Mouse (Mus musculus): ENCODE measurements around the gene Pgm5. TPM values are rescaled to one million over a fixed set of nuclear protein-coding genes. Genes with fewer than 3 reads are reported as not detected.

The Pgm5 gene
- polyA plus RNA-seq, 1 experiment from 2014 or later = 6.1 TPM

DNA sequence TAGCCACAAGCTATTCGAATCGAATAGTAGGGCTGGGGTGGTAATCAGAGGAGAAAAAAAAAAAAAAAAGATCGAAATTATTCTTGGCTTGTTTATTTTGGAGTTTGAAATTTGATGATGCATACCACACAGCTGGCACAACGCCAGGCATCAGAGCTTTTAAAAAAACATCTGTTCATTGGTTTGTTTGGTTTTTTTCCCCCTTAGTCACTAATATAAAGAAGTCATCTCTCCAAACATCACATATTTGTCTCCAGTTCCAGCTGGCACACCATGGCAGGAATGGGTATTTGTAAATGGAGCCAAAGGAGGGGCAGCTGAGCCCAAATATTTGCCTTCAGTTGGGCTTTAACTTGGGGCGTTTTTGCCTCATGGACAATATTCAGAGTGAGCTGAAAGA lies 131.0 kb downstream of the Pgm5 start:
- no peaks in the 10 kb centered on the region for H3K27me3 ChIP-seq
- no peak overlapping the region for H3K4me2 ChIP-seq
- no peak for ATAC-seq (replicated peaks; ENCODE audit: insufficient number of reproducible peaks, insufficient read depth, low FRiP score, low read depth)
- no peaks in the 10 kb centered on the region for H3K9me3 ChIP-seq (replicated peaks)
- H3K36me3 ChIP-seq = peaks cover 12% of the 10 kb centered on the region; the same call in 1 of the 2 replicates
- no peak overlapping the region for H3K4me3 ChIP-seq
- H3K4me1 ChIP-seq (replicated peaks) = peaks cover 5% of the 10 kb centered on the region; the same call in 1 of the 2 replicates
- 54% methylated on average over 5 of the region's 5 CpGs for WGBS
- H3K9ac ChIP-seq = no peak overlapping the region
- no peak overlapping the region; the same call in 1 of the 2 replicates for H3K27ac ChIP-seq

DNA sequence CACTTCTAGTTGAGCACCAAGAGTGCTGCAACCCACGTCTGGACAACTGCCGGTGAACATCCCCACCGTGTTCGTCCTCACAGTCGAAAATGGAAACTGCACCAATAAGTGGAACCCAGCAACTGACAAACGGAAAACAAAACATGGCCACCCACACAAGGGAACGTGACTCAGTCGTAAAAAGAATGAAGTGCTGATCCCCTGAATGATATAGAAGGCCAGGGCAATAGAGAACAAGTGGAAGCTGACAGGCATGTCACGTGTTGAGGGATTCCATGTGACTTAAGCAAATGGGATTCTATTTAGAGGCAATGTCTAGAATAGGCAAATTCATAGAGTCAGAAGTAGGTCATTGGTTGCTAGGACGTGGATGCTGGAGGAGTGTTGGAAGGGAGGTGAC lies 137.3 kb downstream of the Pgm5 start:
- 60% methylated on average over 10 of the region's 10 CpGs for WGBS
- H3K36me3 ChIP-seq = peaks cover 8% of the 10 kb centered on the region; the same call in 1 of the 2 replicates

DNA sequence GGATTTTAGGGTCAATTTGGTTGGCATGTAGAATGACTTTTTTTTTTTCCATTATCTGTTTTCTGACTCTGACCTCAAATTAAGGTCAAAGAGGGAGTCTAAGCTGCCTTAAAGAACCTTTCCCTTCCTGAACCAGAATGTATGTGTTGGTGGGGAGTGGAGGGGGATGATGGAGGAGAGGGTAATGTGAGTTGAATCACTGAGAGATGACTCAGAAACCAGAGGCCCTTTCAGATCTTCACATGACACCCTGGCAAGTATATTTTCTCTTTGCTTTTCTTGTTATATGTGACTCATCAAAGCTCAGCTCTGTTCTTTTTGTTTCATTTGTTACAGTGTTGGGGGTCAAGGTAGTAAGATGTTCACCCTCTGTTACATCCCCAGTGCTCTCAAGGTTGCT lies 141.2 kb downstream of the Pgm5 start:
- peaks cover 5% of the 10 kb centered on the region; the same call in 1 of the 2 replicates for H3K4me1 ChIP-seq (replicated peaks)
- H3K4me3 ChIP-seq = no peak overlapping the region
- no peak overlapping the region for H3K27ac ChIP-seq
- H3K9ac ChIP-seq = no peak overlapping the region
- no peaks in the 10 kb centered on the region for H3K27me3 ChIP-seq
- no peak overlapping the region for H3K4me2 ChIP-seq
- H3K36me3 ChIP-seq = peaks cover 9% of the 10 kb centered on the region; the same call in 1 of the 2 replicates
- no peak for ATAC-seq (replicated peaks; ENCODE audit: insufficient number of reproducible peaks, insufficient read depth, low FRiP score, low read depth)
- H3K9me3 ChIP-seq (replicated peaks) = no peaks in the 10 kb centered on the region

More for the DNA sequence above, 137.3 kb downstream of the Pgm5 start:
- Histone ChIP-seq H3K27me3 (no peaks in the 10 kb centered on the region), H3K27ac (no peak overlapping the region), H3K4me3 (no peak overlapping the region), H3K9me3 (replicated peaks) (no peaks in the 10 kb centered on the region), H3K4me1 (replicated peaks) (peaks cover 5% of the 10 kb centered on the region; the same call in 1 of the 2 replicates), H3K9ac (no peak overlapping the region), H3K4me2 (no peak overlapping the region)
- ATAC-seq (replicated peaks; ENCODE audit: insufficient number of reproducible peaks, insufficient read depth, low FRiP score, low read depth) = no peak

DNA sequence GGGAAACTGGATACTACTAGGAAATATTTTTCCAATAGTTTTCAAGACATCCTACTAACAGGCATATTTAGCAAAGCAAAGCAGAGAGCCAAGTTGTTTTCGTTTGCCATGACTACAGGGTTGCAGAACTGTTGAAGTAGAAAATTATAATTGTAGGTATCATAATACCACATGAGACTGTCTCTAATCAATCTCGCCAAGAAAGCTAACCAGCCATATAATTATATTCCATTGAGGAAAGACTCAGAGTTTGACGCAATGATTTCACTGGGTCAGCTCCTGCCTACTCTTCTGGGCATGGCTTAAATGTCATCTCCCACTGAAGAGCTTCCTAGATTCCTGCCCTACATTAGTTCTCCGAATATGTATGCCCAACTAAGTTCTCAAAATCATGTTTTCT lies 142.2 kb downstream of the Pgm5 start:
- no peak for ATAC-seq (replicated peaks; ENCODE audit: insufficient number of reproducible peaks, insufficient read depth, low FRiP score, low read depth)
- Histone ChIP-seq H3K36me3 (peaks cover 9% of the 10 kb centered on the region; the same call in 1 of the 2 replicates), H3K4me3 (no peak overlapping the region), H3K9me3 (replicated peaks) (no peaks in the 10 kb centered on the region), H3K27ac (no peak overlapping the region), H3K4me1 (replicated peaks) (peaks cover 3% of the 10 kb centered on the region; the same call in 1 of the 2 replicates), H3K9ac (no peak overlapping the region), H3K4me2 (no peak overlapping the region), H3K27me3 (no peaks in the 10 kb centered on the region)
- WGBS = 88% methylated on average over 4 of the region's 4 CpGs

DNA sequence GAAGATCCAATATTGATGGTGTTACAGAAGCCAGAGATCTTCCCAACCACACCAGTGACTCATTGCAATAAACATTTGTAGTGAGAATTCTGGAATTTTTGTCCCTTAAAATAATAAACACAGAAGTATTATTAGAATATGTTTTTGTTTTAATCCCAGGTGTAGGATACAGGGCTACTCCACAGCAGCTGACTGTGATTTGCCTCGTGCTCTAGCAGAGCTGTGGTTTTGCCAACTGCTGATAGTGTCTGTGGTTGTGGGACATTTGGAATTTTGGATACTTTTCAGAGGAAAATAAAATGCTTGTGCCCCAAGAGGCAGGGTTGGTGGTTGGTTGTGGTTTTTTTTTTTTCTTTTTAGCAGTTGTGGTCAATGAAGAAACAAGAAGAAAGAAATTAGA lies 143.6 kb downstream of the Pgm5 start:
- no peak overlapping the region for H3K4me3 ChIP-seq
- H3K27me3 ChIP-seq = no peaks in the 10 kb centered on the region
- no peak for ATAC-seq (replicated peaks; ENCODE audit: insufficient number of reproducible peaks, insufficient read depth, low FRiP score, low read depth)
- no peaks in the 10 kb centered on the region for H3K4me1 ChIP-seq (replicated peaks)
- H3K36me3 ChIP-seq = peaks cover 9% of the 10 kb centered on the region; the same call in 1 of the 2 replicates
- H3K9ac ChIP-seq = no peak overlapping the region
- no peak overlapping the region for H3K27ac ChIP-seq
- H3K9me3 ChIP-seq (replicated peaks) = no peaks in the 10 kb centered on the region
- 64% methylated on average over 1 of the region's 1 CpGs for WGBS
- no peak overlapping the region for H3K4me2 ChIP-seq

DNA sequence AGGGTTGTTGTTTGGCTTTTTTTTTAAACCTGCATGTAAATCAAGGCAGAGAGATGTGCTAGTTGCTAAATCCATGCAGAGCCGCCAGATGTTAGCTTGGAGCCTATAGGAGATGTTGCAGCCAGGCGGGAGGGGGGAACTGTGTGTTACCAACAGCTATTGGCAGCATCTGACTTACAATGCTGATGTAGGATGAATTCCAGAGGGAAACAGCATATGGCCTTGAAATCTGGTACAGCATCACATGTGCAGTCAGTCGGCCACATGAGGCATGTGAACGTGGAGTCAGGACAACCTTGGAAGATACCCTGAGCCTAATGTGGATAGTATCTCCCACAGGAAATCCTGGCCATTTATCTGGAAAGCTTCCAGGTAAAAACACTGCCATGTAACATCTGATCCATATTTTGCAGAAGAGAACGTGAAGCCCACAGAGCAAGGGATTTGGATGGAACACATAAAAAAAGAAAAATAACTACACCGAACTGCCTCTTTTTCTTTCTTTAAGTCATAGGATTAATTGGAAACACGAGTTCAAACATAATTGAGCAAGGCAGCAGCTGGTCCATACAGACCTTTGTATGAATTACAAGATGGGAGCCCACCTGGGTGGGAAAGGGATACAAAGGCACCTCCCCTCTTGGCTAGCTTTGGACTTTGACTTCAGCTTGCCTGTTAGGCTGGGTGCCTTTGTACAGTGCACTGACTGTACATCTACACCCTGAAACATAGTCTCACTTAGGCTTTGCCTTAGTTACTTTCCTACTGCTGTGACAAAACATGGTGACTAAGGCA lies 145.2 kb downstream of the Pgm5 start:
- Histone ChIP-seq H3K4me3 (no peak overlapping the region), H3K27me3 (no peaks in the 10 kb centered on the region), H3K9me3 (replicated peaks) (no peaks in the 10 kb centered on the region), H3K4me1 (replicated peaks) (no peaks in the 10 kb centered on the region), H3K27ac (no peak overlapping the region), H3K9ac (no peak overlapping the region), H3K4me2 (no peak overlapping the region), H3K36me3 (peaks cover 9% of the 10 kb centered on the region; the same call in 1 of the 2 replicates)
- no peak for ATAC-seq (replicated peaks; ENCODE audit: insufficient number of reproducible peaks, insufficient read depth, low FRiP score, low read depth)
- WGBS = 75% methylated on average over 7 of the region's 7 CpGs

DNA sequence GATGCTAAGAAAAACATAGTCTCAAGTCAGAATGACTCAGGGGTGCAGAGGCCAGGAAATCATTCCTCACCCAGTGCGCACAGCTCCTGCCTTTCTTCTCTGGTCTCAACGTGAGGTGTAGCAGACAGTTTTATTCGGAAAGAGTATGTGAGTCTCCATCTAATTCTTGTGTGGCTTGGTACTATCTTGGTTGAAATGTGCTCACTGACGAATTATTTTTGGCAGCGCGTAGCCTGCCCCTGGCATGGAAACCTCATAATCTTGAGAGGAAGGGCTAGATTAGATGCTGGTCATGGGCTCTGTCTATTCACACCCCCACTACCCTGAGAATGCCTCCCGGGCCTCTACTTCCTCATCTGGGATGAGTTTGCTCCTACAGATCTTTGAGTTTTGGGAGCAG lies 153.6 kb downstream of the Pgm5 start:
- peak; percentile 72 for ATAC-seq (replicated peaks; ENCODE audit: insufficient number of reproducible peaks, insufficient read depth, low FRiP score, low read depth)
- WGBS = 27% methylated on average over 7 of the region's 7 CpGs
- Histone ChIP-seq H3K4me3 (no peak overlapping the region), H3K27me3 (no peaks in the 10 kb centered on the region), H3K9me3 (replicated peaks) (no peaks in the 10 kb centered on the region), H3K4me1 (replicated peaks) (peaks cover 40% of the 10 kb centered on the region), H3K9ac (no peak overlapping the region), H3K4me2 (peak overlapping the region; percentile 4; the same call in 1 of the 2 replicates), H3K36me3 (no peaks in the 10 kb centered on the region), H3K27ac (peak overlapping the region; percentile 75)

DNA sequence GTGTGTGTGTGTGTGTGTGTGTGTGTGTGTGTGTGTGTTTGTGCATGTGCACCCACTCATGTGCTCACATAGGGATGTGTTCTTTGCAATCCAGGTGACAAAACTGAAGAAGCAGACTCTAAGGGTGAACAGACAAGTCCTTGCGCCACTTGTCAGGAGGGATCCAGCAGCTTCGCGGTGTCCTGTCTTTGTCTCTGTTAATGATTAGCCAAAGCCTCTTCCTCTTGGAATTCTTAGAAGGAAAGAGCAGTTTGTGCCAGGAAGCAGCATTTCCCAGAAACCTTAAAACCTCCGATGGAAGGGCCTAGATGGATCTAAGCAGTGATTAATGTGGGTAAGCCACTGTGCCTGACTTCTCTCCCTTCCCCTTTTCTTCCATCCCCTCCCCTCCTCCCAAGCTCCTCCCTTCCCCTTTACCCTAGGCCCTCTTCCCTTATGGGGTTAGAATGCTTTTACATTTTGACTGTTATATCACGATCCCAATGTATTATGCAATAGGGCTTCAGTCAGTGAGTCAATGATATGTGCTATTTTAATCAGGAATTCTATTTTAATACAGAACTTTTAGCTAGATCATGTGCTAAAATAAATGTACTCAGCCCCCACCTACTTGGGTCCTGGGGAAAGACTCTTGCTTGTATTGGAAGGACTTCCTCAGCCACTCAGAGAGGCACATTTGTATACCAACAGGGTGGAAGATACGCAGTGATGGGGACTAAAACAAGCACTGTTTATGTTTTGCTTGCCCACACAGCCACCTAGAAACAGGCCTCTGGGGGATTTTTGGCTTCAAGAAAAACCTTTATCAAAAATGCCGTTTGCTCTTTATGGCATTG lies 154.4 kb downstream of the Pgm5 start:
- Histone ChIP-seq H3K9ac (no peak overlapping the region), H3K36me3 (no peaks in the 10 kb centered on the region), H3K9me3 (replicated peaks) (no peaks in the 10 kb centered on the region), H3K27ac (peak overlapping the region; percentile 75), H3K27me3 (no peaks in the 10 kb centered on the region), H3K4me3 (no peak overlapping the region), H3K4me2 (peak overlapping the region; percentile 4; the same call in 1 of the 2 replicates), H3K4me1 (replicated peaks) (peaks cover 40% of the 10 kb centered on the region)
- WGBS = 56% methylated on average over 7 of the region's 7 CpGs
- no peak for ATAC-seq (replicated peaks; ENCODE audit: insufficient number of reproducible peaks, insufficient read depth, low FRiP score, low read depth)

DNA sequence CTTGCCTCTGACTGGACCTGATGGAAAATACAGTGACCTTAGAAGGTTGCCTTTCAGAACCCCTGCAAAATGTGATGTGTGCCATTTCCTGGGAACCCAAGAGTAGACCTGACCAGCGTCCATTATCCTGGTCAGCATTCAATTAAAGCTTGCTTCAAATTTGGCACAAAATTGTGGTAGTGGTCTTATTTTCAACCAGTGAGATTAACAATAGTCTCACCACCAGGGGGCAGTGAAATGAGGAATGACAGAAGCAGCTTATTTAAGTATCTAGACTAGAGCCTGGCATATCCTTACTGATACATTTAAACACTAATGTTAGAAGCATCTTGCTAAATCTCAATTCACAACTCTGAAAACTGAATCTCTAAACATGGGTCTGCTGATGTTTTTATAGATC lies 156.3 kb downstream of the Pgm5 start:
- no peaks in the 10 kb centered on the region for H3K36me3 ChIP-seq
- no peak for ATAC-seq (replicated peaks; ENCODE audit: insufficient number of reproducible peaks, insufficient read depth, low FRiP score, low read depth)
- H3K27me3 ChIP-seq = no peaks in the 10 kb centered on the region
- 71% methylated on average over 1 of the region's 1 CpGs for WGBS
- no peak overlapping the region for H3K27ac ChIP-seq
- no peaks in the 10 kb centered on the region for H3K9me3 ChIP-seq (replicated peaks)
- H3K4me1 ChIP-seq (replicated peaks) = peaks cover 37% of the 10 kb centered on the region
- no peak overlapping the region for H3K4me2 ChIP-seq
- H3K9ac ChIP-seq = no peak overlapping the region
- H3K4me3 ChIP-seq = no peak overlapping the region

DNA sequence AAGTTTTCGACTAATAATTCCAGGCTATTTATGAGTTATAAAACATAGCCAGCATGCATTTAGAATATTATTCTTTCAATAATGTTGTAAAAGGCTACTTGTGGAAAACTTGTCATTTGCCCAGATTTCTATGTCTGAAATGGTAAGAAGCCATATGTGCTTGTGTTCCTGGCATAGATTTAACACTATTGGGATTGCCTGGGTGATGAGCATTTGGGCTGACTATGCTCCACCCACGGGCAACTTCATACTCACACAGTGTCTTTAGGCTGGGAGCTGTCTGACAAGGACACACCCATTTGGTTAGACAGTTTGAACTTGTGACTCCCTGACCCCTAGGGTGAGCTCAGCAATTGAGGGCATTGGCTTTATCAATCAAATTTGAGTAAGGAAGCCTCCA lies 157.3 kb downstream of the Pgm5 start:
- Histone ChIP-seq H3K4me2 (no peak overlapping the region), H3K9me3 (replicated peaks) (no peaks in the 10 kb centered on the region), H3K27me3 (no peaks in the 10 kb centered on the region), H3K9ac (no peak overlapping the region), H3K36me3 (no peaks in the 10 kb centered on the region), H3K4me3 (no peak overlapping the region), H3K27ac (no peak overlapping the region), H3K4me1 (replicated peaks) (peaks cover 37% of the 10 kb centered on the region)
- ATAC-seq (replicated peaks; ENCODE audit: insufficient number of reproducible peaks, insufficient read depth, low FRiP score, low read depth) = no peak
- WGBS = 65% methylated on average over 2 of the region's 2 CpGs

DNA sequence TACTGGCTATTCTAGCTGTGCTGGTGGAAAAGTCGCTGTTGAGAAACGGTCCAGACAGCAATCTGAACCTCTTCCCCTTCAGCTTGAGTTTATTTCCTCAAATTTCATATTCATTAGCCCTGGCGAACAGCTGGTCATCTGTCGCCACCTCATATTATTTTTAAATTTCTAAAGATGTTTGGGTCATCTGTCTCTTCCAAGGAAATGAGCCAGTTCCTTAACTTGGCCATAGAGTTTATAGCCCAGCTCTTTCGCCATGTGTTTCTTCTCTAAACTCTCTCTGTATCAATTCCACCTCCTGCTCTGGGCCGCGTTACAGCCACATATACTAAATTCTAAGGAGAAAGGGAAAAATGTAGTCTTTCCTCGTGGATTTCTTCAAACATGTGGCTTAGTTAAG lies 158.0 kb downstream of the Pgm5 start:
- Histone ChIP-seq H3K36me3 (no peaks in the 10 kb centered on the region), H3K4me3 (no peak overlapping the region), H3K27ac (no peak overlapping the region), H3K4me2 (no peak overlapping the region), H3K27me3 (no peaks in the 10 kb centered on the region), H3K9me3 (replicated peaks) (no peaks in the 10 kb centered on the region), H3K9ac (no peak overlapping the region), H3K4me1 (replicated peaks) (peaks cover 32% of the 10 kb centered on the region)
- WGBS = 60% methylated on average over 8 of the region's 8 CpGs
- ATAC-seq (replicated peaks; ENCODE audit: insufficient number of reproducible peaks, insufficient read depth, low FRiP score, low read depth) = no peak
